Mouse (Mus musculus) adrenal gland, adult 2 months (tissue): ENCODE measurements around the gene Prkcb. TPM values are rescaled to one million over a fixed set of nuclear protein-coding genes. Genes with fewer than 3 reads are reported as not detected.
A peak's percentile ranks its signal among the peaks of the same experiment; 100 is the strongest.

Experiments used
- DNase-seq: peaks from one replicate; pipeline ENCODE4 v3.0.0; 2021
- polyA plus RNA-seq: library from polyadenylated mRNA; depleted of rRNA; stranded (reverse); fragments of >200 nt; gene quantifications from 2 replicates; pipeline ENCODE4 v1.2.3, GENCODE M21; 2012
- total RNA-seq, 2 experiments: library from RNA; stranded (reverse); gene quantifications; 2 replicates each; pipeline ENCODE4 v1.2.3; 2021

The Prkcb gene
- total and polyA plus RNA-seq, 3 experiments = 5.0 to 21.3 (median 13.2) TPM

GRCm38 (mm10) chr7:122367303-122368007 is 78.9 kb downstream of the Prkcb start:
- DNase-seq = no peak

GRCm38 (mm10) chr7:122370488-122370887 is 81.9 kb downstream of the Prkcb start:
- DNase-seq = no peak

GRCm38 (mm10) chr7:122371947-122372346 is 83.4 kb downstream of the Prkcb start:
- peak; percentile 7 for DNase-seq

GRCm38 (mm10) chr7:122372349-122372748 is 83.8 kb downstream of the Prkcb start:
- DNase-seq = no peak

- no peak for DNase-seq
Observed at GRCm38 (mm10) chr7:122376845-122377244, 88.3 kb downstream of the Prkcb start.

GRCm38 (mm10) chr7:122377967-122378366 is 89.4 kb downstream of the Prkcb start:
- no peak for DNase-seq

- peak; percentile 12 for DNase-seq
Observed at GRCm38 (mm10) chr7:122378473-122378872, 89.9 kb downstream of the Prkcb start.

- DNase-seq = no peak
Observed at GRCm38 (mm10) chr7:122379292-122379691, 90.7 kb downstream of the Prkcb start.

- DNase-seq = no peak
Observed at GRCm38 (mm10) chr7:122380336-122381130, 92.0 kb downstream of the Prkcb start.

- no peak for DNase-seq
Observed at GRCm38 (mm10) chr7:122381560-122381959, 93.0 kb downstream of the Prkcb start.

- no peak for DNase-seq
Observed at GRCm38 (mm10) chr7:122383260-122383659, 94.7 kb downstream of the Prkcb start.

- no peak for DNase-seq
Observed at GRCm38 (mm10) chr7:122384891-122385290, 96.3 kb downstream of the Prkcb start.

- DNase-seq = no peak
Observed at GRCm38 (mm10) chr7:122386567-122386966, 98.0 kb downstream of the Prkcb start.

GRCm38 (mm10) chr7:122387896-122388295 is 99.3 kb downstream of the Prkcb start:
- no peak for DNase-seq

- DNase-seq = no peak
Observed at GRCm38 (mm10) chr7:122388858-122389257, 100.3 kb downstream of the Prkcb start.

GRCm38 (mm10) chr7:122389633-122390032 is 101.1 kb downstream of the Prkcb start:
- DNase-seq = peak; percentile 10

GRCm38 (mm10) chr7:122390200-122390599 is 101.6 kb downstream of the Prkcb start:
- DNase-seq = no peak

GRCm38 (mm10) chr7:122390683-122391082 is 102.1 kb downstream of the Prkcb start:
- no peak for DNase-seq

GRCm38 (mm10) chr7:122391382-122391781 is 102.8 kb downstream of the Prkcb start:
- no peak for DNase-seq

- DNase-seq = no peak
Observed at GRCm38 (mm10) chr7:122393964-122394363, 105.4 kb downstream of the Prkcb start.

GRCm38 (mm10) chr7:122395159-122395975 is 106.8 kb downstream of the Prkcb start:
- DNase-seq = no peak

GRCm38 (mm10) chr7:122395976-122396315 is 107.4 kb downstream of the Prkcb start:
- no peak for DNase-seq

GRCm38 (mm10) chr7:122397699-122398098 is 109.1 kb downstream of the Prkcb start:
- DNase-seq = no peak
